Mouse (Mus musculus) hindbrain, embryonic 11.5 days (tissue): Measurements from ENCODE around the gene Mrps15. TPM values are rescaled to one million over a fixed set of nuclear protein-coding genes. Genes with fewer than 3 reads are reported as not detected.

Source experiments
- ATAC-seq: fragments of 200-750 bp; cut with Nextera tagmentation; 2 replicates; pipeline ENCODE4 v1.8.0; 2017; ENCODE audit warnings: mild to moderate bottlenecking, moderate TSS enrichment, moderate library complexity; ENCODE audit not compliant: low FRiP score
- DNase-seq: peaks from one replicate; pipeline ENCODE4 v3.0.0-alpha.2; 2015; ENCODE audit warnings: low spot score
- H3K27ac ChIP-seq: fragments of 300-500 bp; sonication (generic); 2 replicates; pipeline ENCODE4 v1.5.1; 2014; ENCODE audit warnings: mild to moderate bottlenecking, low read depth, low read length
- H3K27me3 ChIP-seq: fragments of 300-500 bp; sonication (generic); 2 replicates; pipeline ENCODE4 v1.6.1; 2014; ENCODE audit warnings: mild to moderate bottlenecking, low read length, moderate library complexity, mixed read lengths; ENCODE audit not compliant: control insufficient read depth, insufficient read depth
- H3K36me3 ChIP-seq: fragments of 300-500 bp; sonication (generic); 2 replicates; pipeline ENCODE4 v1.6.1; 2014; ENCODE audit warnings: mild to moderate bottlenecking, low read length, moderate library complexity, mixed read lengths; ENCODE audit not compliant: control insufficient read depth, insufficient read depth
- H3K4me1 ChIP-seq: fragments of 300-500 bp; sonication (generic); replicated peaks from 2 replicates; pipeline ENCODE4 v1.6.1; 2014; ENCODE audit warnings: low read length, mixed read lengths; ENCODE audit not compliant: control insufficient read depth, insufficient read depth
- H3K4me2 ChIP-seq: fragments of 300-500 bp; sonication (generic); replicated peaks from 2 replicates; pipeline ENCODE4 v1.6.1; 2014; ENCODE audit warnings: mild to moderate bottlenecking, low read depth, low read length
- H3K4me3 ChIP-seq: fragments of 300-500 bp; sonication (generic); 2 replicates; pipeline ENCODE4 v1.5.1; 2014; ENCODE audit warnings: low read depth, low read length
- H3K9ac ChIP-seq: fragments of 300-500 bp; sonication (generic); 2 replicates; pipeline ENCODE4 v1.6.1; 2014; ENCODE audit warnings: low read depth, low read length
- H3K9me3 ChIP-seq: fragments of 300-500 bp; sonication (generic); 2 replicates; pipeline ENCODE4 v1.6.1; 2016; ENCODE audit warnings: low read length; ENCODE audit not compliant: control insufficient read depth
- WGBS: fragments of 180-500 bp; shearing (Covaris S2); extraction: QIAGEN DNeasy Blood & Tissue Kit; methylation state at CpG from one replicate; pipeline ENCODE4 v1.1.7; 2014; 5-methylcytosine and 5-hydroxymethylcytosine counted together
- polyA plus RNA-seq: library from polyadenylated mRNA; unstranded; fragments of >200 nt; fragmentation: Nextera tagmentation; extraction: Ambion mirVana; gene quantifications from 2 replicates; pipeline ENCODE4 v1.2.1, GENCODE M21; 2014

Gene Mrps15
- polyA plus RNA-seq, 1 experiment from 2014 or later: 155 TPM

GRCm38 (mm10) chr4:126102061-126102841 is 55.5 kb downstream of the Mrps15 start:
- DNase-seq (peak; percentile 11), ATAC-seq (no peak)
- H3K27ac ChIP-seq: no peak overlapping the region
- H3K36me3 ChIP-seq: no peaks in the 10 kb centered on the region
- no peaks in the 10 kb centered on the region for H3K27me3 ChIP-seq
- WGBS: 43% methylated on average over 7 of the region's 7 CpGs
- H3K4me1 ChIP-seq: peaks cover 4% of the 10 kb centered on the region; the same call in 1 of the 2 replicates
- no peaks in the 10 kb centered on the region for H3K9me3 ChIP-seq
- H3K4me2 ChIP-seq: no peak overlapping the region
- H3K9ac ChIP-seq: no peak overlapping the region
- no peak overlapping the region for H3K4me3 ChIP-seq

GRCm38 (mm10) chr4:126103057-126103581 is 56.4 kb downstream of the Mrps15 start:
- peak overlapping the region; percentile 94 for H3K4me3 ChIP-seq
- H3K9ac ChIP-seq: peak overlapping the region; percentile 46
- H3K27me3 ChIP-seq: no peaks in the 10 kb centered on the region
- 4% methylated on average over 15 of the region's 15 CpGs for WGBS
- H3K27ac ChIP-seq: peak overlapping the region; percentile 72
- no peaks in the 10 kb centered on the region for H3K36me3 ChIP-seq
- ATAC-seq (peak; percentile 43), DNase-seq (peak; percentile 69)
- H3K9me3 ChIP-seq: no peaks in the 10 kb centered on the region
- H3K4me2 ChIP-seq: peak overlapping the region; percentile 93
- peaks cover 4% of the 10 kb centered on the region; the same call in 1 of the 2 replicates for H3K4me1 ChIP-seq

- ATAC-seq (peak; percentile 96), DNase-seq (peak; percentile 98)
- WGBS: 0% methylated on average over 31 of the region's 34 CpGs
- H3K36me3 ChIP-seq: no peaks in the 10 kb centered on the region
- peak within 1 kb of the TSS; percentile 94 for H3K4me3 ChIP-seq
- no peaks in the 10 kb centered on the region for H3K9me3 ChIP-seq
- no peaks in the 10 kb centered on the region for H3K27me3 ChIP-seq
- H3K4me2 ChIP-seq: peak within 1 kb of the TSS; percentile 93
- H3K9ac ChIP-seq: peak within 1 kb of the TSS; percentile 87
- H3K27ac ChIP-seq: peak within 1 kb of the TSS; percentile 72
- H3K4me1 ChIP-seq: peaks cover 4% of the 10 kb centered on the region; the same call in 1 of the 2 replicates
Measured at GRCm38 (mm10) chr4:126103590-126104068, 56.9 kb downstream of the Mrps15 start, which contains the start of gene Stk40. Gene Stk40 (plus strand): TSS chr4:126103957.

GRCm38 (mm10) chr4:126104261-126105075 is 57.7 kb downstream of the Mrps15 start:
- WGBS: 4% methylated on average over 26 of the region's 34 CpGs
- peaks cover 4% of the 10 kb centered on the region; the same call in 1 of the 2 replicates for H3K4me1 ChIP-seq

More at GRCm38 (mm10) chr4:126104261-126105075, 57.7 kb downstream of the Mrps15 start:
- H3K4me2 ChIP-seq: peak overlapping the region; percentile 93
- H3K27me3 ChIP-seq: no peaks in the 10 kb centered on the region
- no peaks in the 10 kb centered on the region for H3K36me3 ChIP-seq
- no peaks in the 10 kb centered on the region for H3K9me3 ChIP-seq
- DNase-seq (no peak), ATAC-seq (no peak; the same call in none of the 2 replicates)
- H3K27ac ChIP-seq: 0 out of 2 replicates have a peak overlapping the region, but pooled peaks have one; percentile 30
- peak overlapping the region; percentile 94 for H3K4me3 ChIP-seq
- H3K9ac ChIP-seq: peak overlapping the region; percentile 87

Other genes with a start within 250 kb of the Mrps15 start
- gene Csf3r, start 22.4 kb upstream of the Mrps15 start, polyA plus RNA-seq: 0.63 TPM in 1 of 2 replicates, not detected in the other
- 26.4 and 27.1 TPM in 2 replicates for gene Oscp1, start 11.6 kb downstream of the Mrps15 start, polyA plus RNA-seq
- gene Lsm10, start 49.7 kb downstream of the Mrps15 start, polyA plus RNA-seq: 44.1 and 45.5 TPM in 2 replicates
- 19.0 and 26.0 TPM in 2 replicates for gene Stk40, start 57.0 kb downstream of the Mrps15 start, polyA plus RNA-seq
- gene Eva1b, start 100.8 kb downstream of the Mrps15 start, polyA plus RNA-seq: 33.1 and 36.0 TPM in 2 replicates
- 2.0 and 2.7 TPM in 2 replicates for gene Sh3d21, start 116.6 kb downstream of the Mrps15 start, polyA plus RNA-seq
- gene Thrap3, start 155.8 kb downstream of the Mrps15 start, polyA plus RNA-seq: 191 and 228 TPM in 2 replicates
- 54.6 and 65.5 TPM in 2 replicates for gene Map7d1, start 209.4 kb downstream of the Mrps15 start, polyA plus RNA-seq
- 17.8 and 39.1 TPM in 2 replicates for gene Trappc3, start 215.4 kb downstream of the Mrps15 start, polyA plus RNA-seq
- gene Col8a2, start 239.9 kb downstream of the Mrps15 start, polyA plus RNA-seq: 15.6 and 17.4 TPM in 2 replicates